8 mouse cellular contexts compared by ENCODE assay signal in genomic region chr5:106696396-106697337, GRCm38 (mm10). TPM values are rescaled to one million over a fixed set of nuclear protein-coding genes. Genes with fewer than 3 reads are reported as not detected.
A peak's percentile ranks its signal among the peaks of the same experiment; 100 is the strongest.
DNase-seq lines count a peak whose midpoint lies in the region; ATAC-seq lines count a peak whose summit lies in the region.

TSS of gene Zfp644 (minus strand) at chr5:106697287.

- 2% methylated on average over 71 of the region's 71 CpGs for WGBS in hindbrain, embryonic 12.5 days

- DNase-seq in Muller cell, postnatal 12 days (ENCODE audit: inconsistent ontology term) = peak; percentile 91
- DNase-seq in cerebellum, adult 9-11 months = peak; percentile 93
- peak; percentile 79 to 89 for DNase-seq in frontal cortex, postnatal 10 days (ENCODE audit: low spot score in 2 of 2)
- DNase-seq in layer of hippocampus, postnatal 25 days (ENCODE audit: extremely low spot score in 1 of 2, low spot score in 1 of 2) = peak; percentile 72 to 89
- DNase-seq in lung, postnatal 25 days (ENCODE audit: low spot score) = peak; percentile 89
- peak; percentile 90 for DNase-seq in retina, embryonic 14.5 days (ENCODE audit: low spot score)
- DNase-seq in thymus, postnatal 4 days = peak; percentile 91

- H3K9ac ChIP-seq in hindbrain, embryonic 12.5 days = peak within 1 kb of the TSS; percentile 92

- no peaks in the 10 kb centered on the region for H3K36me3 ChIP-seq in hindbrain, embryonic 12.5 days

- no peaks in the 10 kb centered on the region for H3K9me3 ChIP-seq in hindbrain, embryonic 12.5 days (replicated peaks)

- peak within 1 kb of the TSS; percentile 98 for H3K27ac ChIP-seq in hindbrain, embryonic 12.5 days

- peak within 1 kb of the TSS; percentile 83 for H3K4me3 ChIP-seq in hindbrain, embryonic 12.5 days

- H3K27me3 ChIP-seq in hindbrain, embryonic 12.5 days = no peaks in the 10 kb centered on the region

- H3K4me1 ChIP-seq in hindbrain, embryonic 12.5 days = peaks cover 25% of the 10 kb centered on the region

- ATAC-seq in hindbrain, embryonic 12.5 days (ENCODE audit: low FRiP score) = peak; percentile 96

- H3K4me2 ChIP-seq in hindbrain, embryonic 12.5 days (replicated peaks) = peak within 1 kb of the TSS; percentile 68

RNA-seq across cellular contexts. Expression of gene Zfp644, which starts in this region (rescaled TPM):
- 79.2 and 82.9 TPM in 2 replicates for polyA plus RNA-seq in hindbrain, embryonic 12.5 days (2016; fragmentation: Nextera tagmentation; extraction: Ambion mirVana)
- 10 to 100 TPM; 95.4 to 98.2 TPM for total RNA-seq in layer of hippocampus, postnatal 25 days (2021)

Comparison
In these comparisons a context has a peak if more than half of its experiments do, and no peak if none do; other contexts are left out.
1. Peak in every context shown above with its lines: DNase-seq, ATAC-seq, H3K4me3 ChIP-seq and H3K27ac ChIP-seq.